Mouse (Mus musculus) lung, postnatal 0 days (tissue): ENCODE data around the gene Kcnj9.

Source experiments
- CTCF ChIP-seq: IDR thresholded peaks from 2 replicates; pipeline ENCODE4 v1.5.1; 2016; ENCODE audit warnings: antibody characterized with exemption, mild to moderate bottlenecking
- EP300 ChIP-seq: IDR thresholded peaks from 2 replicates; pipeline ENCODE4 v1.6.1; 2016; ENCODE audit warnings: antibody characterized with exemption, mild to moderate bottlenecking, control low read depth

GRCm38 (mm10) chr1:172274116-172274515 lies 55.0 kb downstream of the Kcnj9 start:
- TF ChIP-seq EP300: no peak
- TF ChIP-seq CTCF: no peak
